Mouse (Mus musculus) liver, embryonic 11.5 days (tissue): ENCODE measurements around the gene Ces1g. TPM values are rescaled to one million over a fixed set of nuclear protein-coding genes. Genes with fewer than 3 reads are reported as not detected.

ENCODE experiments used
- ATAC-seq: fragments of 200-750 bp; cut with Nextera tagmentation; replicated peaks from 2 replicates; pipeline ENCODE4 v1.8.0; 2017; ENCODE audit warnings: moderate number of reproducible peaks, mild to moderate bottlenecking, moderate TSS enrichment, moderate library complexity; ENCODE audit not compliant: low FRiP score
- DNase-seq: peaks from one replicate; pipeline ENCODE4 v3.0.0-alpha.2; 2017; ENCODE audit warnings: low spot score
- H3K27ac ChIP-seq: fragments of 300-500 bp; sonication (generic); 2 replicates; pipeline ENCODE4 v1.5.1; 2014; ENCODE audit warnings: mild to moderate bottlenecking, low read depth, low read length, control low read depth
- H3K27me3 ChIP-seq: fragments of 300-500 bp; sonication (generic); replicated peaks from 2 replicates; pipeline ENCODE4 v1.6.1; 2014; ENCODE audit warnings: low read length, mixed read lengths; ENCODE audit not compliant: control insufficient read depth, insufficient read depth
- H3K36me3 ChIP-seq: fragments of 300-500 bp; sonication (generic); 2 replicates; pipeline ENCODE4 v1.6.1; 2014; ENCODE audit warnings: mild to moderate bottlenecking, low read length, moderate library complexity, mixed read lengths; ENCODE audit not compliant: control insufficient read depth, insufficient read depth
- H3K4me1 ChIP-seq: fragments of 300-500 bp; sonication (generic); replicated peaks from 2 replicates; pipeline ENCODE4 v1.6.1; 2014; ENCODE audit warnings: low read length, mixed read lengths; ENCODE audit not compliant: control insufficient read depth, insufficient read depth
- H3K4me2 ChIP-seq: fragments of 300-500 bp; sonication (generic); 2 replicates; pipeline ENCODE4 v1.6.1; 2014; ENCODE audit warnings: mild to moderate bottlenecking, control low read depth, moderate library complexity
- H3K4me3 ChIP-seq: fragments of 300-500 bp; sonication (generic); 2 replicates; pipeline ENCODE4 v1.5.1; 2014; ENCODE audit warnings: low read depth, low read length, control low read depth
- H3K9ac ChIP-seq: fragments of 300-500 bp; sonication (generic); 2 replicates; pipeline ENCODE4 v1.6.1; 2014; ENCODE audit warnings: low read depth, low read length, control low read depth
- H3K9me3 ChIP-seq: fragments of 300-500 bp; sonication (generic); 2 replicates; pipeline ENCODE4 v1.6.1; 2016; ENCODE audit warnings: low read length, inconsistent platforms, mixed read lengths; ENCODE audit not compliant: control insufficient read depth
- WGBS: fragments of 180-500 bp; shearing (Covaris S2); extraction: QIAGEN DNeasy Blood & Tissue Kit; methylation state at CpG from one replicate; pipeline ENCODE4 v1.1.7; 2014; 5-methylcytosine and 5-hydroxymethylcytosine counted together
- polyA plus RNA-seq: library from polyadenylated mRNA; unstranded; fragments of >200 nt; fragmentation: Nextera tagmentation; extraction: Ambion mirVana; gene quantifications from 2 replicates; pipeline ENCODE4 v1.2.1, GENCODE M21; 2014

The Ces1g gene
- 0.12 and 0.21 TPM in 2 replicates for polyA plus RNA-seq

GRCm38 (mm10) chr8:93337207-93337606 lies at the start of gene Ces1g:
Gene Ces1g (minus strand): TSS chr8:93337308.
- ATAC-seq (no peak), DNase-seq (no peak)
- H3K4me2 ChIP-seq: no peak within 1 kb of the TSS
- H3K9me3 ChIP-seq: no peaks in the 10 kb centered on the region
- no peak within 1 kb of the TSS for H3K4me3 ChIP-seq
- H3K27me3 ChIP-seq: no peaks in the 10 kb centered on the region
- WGBS: 42% methylated on average over 3 of the region's 3 CpGs
- no peaks in the 10 kb centered on the region for H3K4me1 ChIP-seq
- no peaks in the 10 kb centered on the region for H3K36me3 ChIP-seq
- no peak within 1 kb of the TSS for H3K27ac ChIP-seq
- no peak within 1 kb of the TSS for H3K9ac ChIP-seq

DNA sequence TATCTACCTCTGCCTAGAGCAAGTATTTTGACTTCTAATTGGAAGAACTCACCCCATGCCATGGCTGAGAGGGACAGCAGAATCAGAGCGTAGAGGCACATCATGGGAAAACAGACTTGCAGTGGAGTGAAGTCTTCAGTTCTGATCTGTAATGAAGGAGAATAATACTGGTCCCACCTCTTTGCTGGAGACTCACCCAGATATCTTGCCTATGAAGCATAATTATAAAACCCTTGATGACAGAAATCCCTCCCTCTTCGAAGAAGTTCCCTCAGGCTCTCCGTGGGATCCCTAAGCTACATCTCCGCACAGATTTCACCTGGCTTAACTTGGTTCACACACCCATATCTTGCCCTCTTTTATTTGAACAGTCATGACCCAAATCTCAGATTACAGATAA lies 42.5 kb upstream of the Ces1g start, which contains the start of gene Ces1h:
TSS of gene Ces1h (minus strand) at position 101 of the 400 bp plus-strand sequence.
- 90% methylated on average over 4 of the region's 4 CpGs for WGBS
- Histone ChIP-seq H3K27ac (no peak within 1 kb of the TSS), H3K4me2 (no peak within 1 kb of the TSS), H3K9me3 (no peaks in the 10 kb centered on the region), H3K9ac (no peak within 1 kb of the TSS), H3K36me3 (no peaks in the 10 kb centered on the region), H3K27me3 (no peaks in the 10 kb centered on the region), H3K4me1 (no peaks in the 10 kb centered on the region), H3K4me3 (no peak within 1 kb of the TSS)
- DNase-seq (no peak), ATAC-seq (no peak)

DNA sequence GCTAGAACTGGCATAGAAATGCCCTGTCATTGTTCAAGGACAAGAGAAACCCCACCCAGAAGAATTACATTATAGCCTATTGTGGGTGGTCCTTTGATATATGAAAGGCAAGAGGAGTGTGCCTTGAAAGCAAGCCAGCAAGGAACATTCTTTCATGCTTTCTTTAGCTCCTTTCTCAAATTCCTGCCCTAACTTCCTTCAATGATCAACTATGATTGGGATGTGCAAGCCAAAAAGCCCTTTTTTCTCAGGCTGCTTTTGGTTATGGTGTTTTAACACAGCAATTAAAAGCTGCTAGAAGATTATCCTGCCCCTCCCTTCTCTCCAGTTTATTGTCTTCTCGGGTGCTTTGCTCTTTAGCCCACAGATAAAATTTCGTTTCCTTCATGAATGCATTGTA lies 32.4 kb upstream of the Ces1g start:
- no peaks in the 10 kb centered on the region for H3K36me3 ChIP-seq
- 46% methylated on average over 2 of the region's 2 CpGs for WGBS
- no peak for ATAC-seq

GRCm38 (mm10) chr8:93360113-93360512 lies 23.0 kb upstream of the Ces1g start:
- no peak for ATAC-seq
- no peaks in the 10 kb centered on the region for H3K4me1 ChIP-seq
- no peak overlapping the region for H3K4me2 ChIP-seq
- no peak overlapping the region for H3K4me3 ChIP-seq
- no peaks in the 10 kb centered on the region for H3K27me3 ChIP-seq
- DNase-seq: no peak
- no peak overlapping the region for H3K9ac ChIP-seq
- no peak overlapping the region for H3K27ac ChIP-seq
- H3K9me3 ChIP-seq: no peaks in the 10 kb centered on the region
- no peaks in the 10 kb centered on the region for H3K36me3 ChIP-seq

More for the DNA sequence above, 32.4 kb upstream of the Ces1g start:
- Histone ChIP-seq H3K9me3 (no peaks in the 10 kb centered on the region), H3K9ac (no peak overlapping the region), H3K4me3 (no peak overlapping the region), H3K27me3 (no peaks in the 10 kb centered on the region), H3K4me2 (no peak overlapping the region), H3K27ac (no peak overlapping the region), H3K4me1 (no peaks in the 10 kb centered on the region)
- no peak for DNase-seq

- H3K9me3 ChIP-seq: no peaks in the 10 kb centered on the region
- H3K4me2 ChIP-seq: no peak overlapping the region
- WGBS: 90% methylated on average over 2 of the region's 2 CpGs
- ATAC-seq: no peak
- no peak overlapping the region for H3K9ac ChIP-seq
- no peak overlapping the region for H3K4me3 ChIP-seq
- no peaks in the 10 kb centered on the region for H3K36me3 ChIP-seq
- no peak for DNase-seq
- no peaks in the 10 kb centered on the region for H3K27me3 ChIP-seq
- no peaks in the 10 kb centered on the region for H3K4me1 ChIP-seq
- H3K27ac ChIP-seq: no peak overlapping the region
These were observed 2.4 kb upstream of the Ces1g start for GRCm38 (mm10) chr8:93339531-93339930.

DNA sequence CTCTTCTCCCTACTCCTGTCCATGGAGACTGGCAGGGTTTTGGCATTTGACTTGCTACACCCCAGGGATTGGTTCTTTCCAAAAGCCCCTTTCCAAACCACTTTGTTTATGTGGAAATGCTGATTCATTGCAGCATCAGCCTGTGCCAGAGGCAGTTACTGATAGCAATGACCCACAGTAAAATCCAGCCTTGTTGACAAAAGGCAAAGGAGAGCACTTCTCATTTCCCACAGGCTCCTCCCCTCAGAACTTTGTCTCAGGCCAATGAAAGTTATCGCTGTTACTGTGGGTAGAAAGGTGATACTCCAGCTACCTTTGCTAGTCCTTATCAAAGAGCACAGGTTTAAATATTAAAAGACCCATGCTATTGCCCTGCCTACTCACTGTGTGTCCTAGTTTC lies 4.4 kb downstream of the Ces1g start:
- DNase-seq (no peak), ATAC-seq (no peak)
- H3K4me2 ChIP-seq: no peak overlapping the region
- H3K4me3 ChIP-seq: no peak overlapping the region
- no peaks in the 10 kb centered on the region for H3K27me3 ChIP-seq
- H3K36me3 ChIP-seq: no peaks in the 10 kb centered on the region
- no peaks in the 10 kb centered on the region for H3K4me1 ChIP-seq
- H3K9me3 ChIP-seq: no peaks in the 10 kb centered on the region
- WGBS: 43% methylated on average over 1 of the region's 1 CpGs
- no peak overlapping the region for H3K27ac ChIP-seq
- H3K9ac ChIP-seq: no peak overlapping the region

- H3K36me3 ChIP-seq: no peaks in the 10 kb centered on the region
- no peak overlapping the region for H3K4me2 ChIP-seq
- no peak overlapping the region for H3K9ac ChIP-seq
- 78% methylated on average over 2 of the region's 2 CpGs for WGBS
- H3K9me3 ChIP-seq: no peaks in the 10 kb centered on the region
- no peak for ATAC-seq
- H3K27me3 ChIP-seq: no peaks in the 10 kb centered on the region
- no peak overlapping the region for H3K27ac ChIP-seq
- no peaks in the 10 kb centered on the region for H3K4me1 ChIP-seq
- no peak overlapping the region for H3K4me3 ChIP-seq
- DNase-seq: no peak
These were observed 6.0 kb downstream of the Ces1g start for GRCm38 (mm10) chr8:93331151-93331550.

- ATAC-seq (no peak), DNase-seq (no peak)
- Histone ChIP-seq H3K4me3 (no peak overlapping the region), H3K27ac (no peak overlapping the region), H3K27me3 (no peaks in the 10 kb centered on the region), H3K9me3 (no peaks in the 10 kb centered on the region), H3K4me1 (no peaks in the 10 kb centered on the region), H3K4me2 (no peak overlapping the region), H3K9ac (no peak overlapping the region), H3K36me3 (no peaks in the 10 kb centered on the region)
- 50% methylated on average over 2 of the region's 2 CpGs for WGBS
These were observed 12.0 kb downstream of the Ces1g start for GRCm38 (mm10) chr8:93325123-93325522.

- WGBS: 76% methylated on average over 2 of the region's 2 CpGs
- no peak overlapping the region for H3K27ac ChIP-seq
- no peaks in the 10 kb centered on the region for H3K9me3 ChIP-seq
- no peak overlapping the region for H3K4me3 ChIP-seq
- H3K4me2 ChIP-seq: no peak overlapping the region
- no peak for DNase-seq
- no peaks in the 10 kb centered on the region for H3K27me3 ChIP-seq
- no peak overlapping the region for H3K9ac ChIP-seq
- ATAC-seq: no peak
- no peaks in the 10 kb centered on the region for H3K36me3 ChIP-seq
- no peaks in the 10 kb centered on the region for H3K4me1 ChIP-seq
These were observed 20.1 kb downstream of the Ces1g start for GRCm38 (mm10) chr8:93317031-93317430.
